Mouse (Mus musculus): ENCODE measurements around the gene Ube2n.

The Ube2n gene

DNA sequence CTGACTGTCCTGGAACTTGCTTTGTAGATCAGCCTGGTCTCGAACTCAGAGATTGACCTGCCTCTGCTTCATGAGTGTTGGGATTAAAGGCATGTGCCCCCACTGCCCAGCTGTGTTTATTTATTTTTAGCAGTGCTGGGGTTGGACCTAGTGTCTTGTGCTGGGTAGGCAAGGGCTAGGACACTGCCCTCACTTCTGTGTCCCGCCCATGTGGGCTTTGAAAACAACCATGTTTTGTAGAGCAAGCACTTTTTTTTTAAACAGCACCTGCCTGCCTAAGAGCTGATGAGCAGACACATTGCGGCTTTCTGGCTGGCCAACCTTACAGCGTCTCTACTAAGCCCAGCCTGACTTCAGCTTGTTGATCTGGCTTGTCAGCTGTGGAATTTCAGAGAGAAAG, 76.3 kb downstream of the Ube2n start:
- DNase-seq (ENCODE audit: low spot score), result no peak

DNA sequence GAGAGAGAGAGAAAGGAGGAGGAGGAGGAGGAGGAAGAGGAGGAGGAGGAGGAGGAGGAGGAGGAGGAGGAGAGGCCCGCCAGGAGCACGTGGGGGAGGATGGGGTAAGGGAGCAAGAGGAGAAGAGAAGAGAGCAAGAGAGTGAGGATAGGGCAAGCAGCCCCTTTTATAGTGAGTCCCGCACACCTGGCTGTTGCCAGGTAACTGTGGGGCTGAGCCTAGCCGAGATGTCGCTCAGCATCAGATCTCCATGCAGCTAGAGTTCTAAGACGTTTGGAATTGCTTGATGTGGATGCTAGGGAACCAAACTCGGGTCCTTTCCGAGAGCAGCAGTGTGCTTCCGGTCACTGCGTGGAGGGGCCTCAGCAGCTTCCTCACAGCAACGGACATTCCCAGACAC, 79.5 kb downstream of the Ube2n start:
- DNase-seq (ENCODE audit: low spot score), result no peak

All from embryo, embryonic 10 days (tissue).